Mouse (Mus musculus): ENCODE results near the gene Lcn11.

Lcn11 gene

DNA sequence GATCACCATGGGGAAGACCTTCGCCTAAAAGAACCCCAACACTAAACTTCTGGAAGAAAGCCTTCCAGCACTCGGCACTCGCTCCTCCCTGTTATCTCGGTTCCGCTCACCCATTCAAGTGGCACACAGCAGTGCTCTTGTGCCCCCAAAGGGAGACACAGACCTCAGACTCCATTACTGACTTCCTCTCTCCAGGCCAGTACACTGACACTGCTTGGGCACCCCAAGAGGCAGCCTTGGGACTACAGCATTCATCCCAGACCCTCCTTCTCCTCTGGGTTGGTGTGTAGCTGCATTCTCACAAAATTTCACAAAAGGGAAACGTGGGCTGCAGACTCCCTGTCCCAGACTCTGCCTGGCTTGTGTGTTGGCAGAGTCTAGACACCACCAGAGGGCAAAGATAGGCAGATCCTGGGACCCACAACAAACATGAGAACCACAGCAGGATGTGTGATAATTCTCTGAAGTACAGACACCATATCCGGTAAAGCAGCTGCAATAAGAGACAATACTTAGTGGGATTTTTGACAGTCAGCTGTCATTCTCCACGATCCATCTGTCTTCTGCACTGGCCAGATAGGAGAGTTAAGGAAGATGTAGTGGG is 51.6 kb downstream of the Lcn11 start:
- DNase-seq (ENCODE audit: low spot score) = no peak

Data from embryo, embryonic 10 days (tissue).